Mouse (Mus musculus): ENCODE data around the gene Tfrc.

The Tfrc gene

DNA sequence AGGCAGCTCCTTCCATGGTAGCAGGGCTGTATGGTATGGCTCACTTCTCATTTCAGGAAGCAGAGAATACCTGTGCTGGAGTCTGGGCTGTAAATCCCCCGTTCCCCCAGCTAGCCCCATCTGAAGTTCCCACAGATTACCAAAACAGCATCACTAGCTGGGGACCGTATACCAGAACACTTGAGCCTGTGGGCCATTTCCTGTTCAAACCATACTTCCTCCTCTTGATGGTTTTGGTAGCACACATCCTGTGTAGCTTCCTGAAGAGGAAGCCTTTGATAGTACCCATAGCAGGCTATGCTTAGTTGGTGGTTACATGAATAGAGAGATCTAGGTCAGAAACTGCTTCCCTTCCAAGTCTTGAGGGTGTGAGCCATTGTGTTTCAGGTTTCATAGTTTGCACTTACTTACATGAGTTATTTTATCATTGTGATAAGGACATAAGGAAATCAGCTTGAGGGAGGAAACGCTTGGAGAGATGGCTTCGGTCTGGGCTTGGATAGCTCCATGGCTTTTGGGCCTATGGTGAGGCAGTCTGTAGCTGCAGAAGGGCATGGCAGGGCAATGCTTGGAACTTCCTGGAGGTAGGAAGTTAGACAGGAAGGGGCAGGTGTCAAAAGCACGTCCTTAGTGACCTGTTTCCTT is 42.4 kb downstream of the Tfrc start:
- no peak for DNase-seq

DNA sequence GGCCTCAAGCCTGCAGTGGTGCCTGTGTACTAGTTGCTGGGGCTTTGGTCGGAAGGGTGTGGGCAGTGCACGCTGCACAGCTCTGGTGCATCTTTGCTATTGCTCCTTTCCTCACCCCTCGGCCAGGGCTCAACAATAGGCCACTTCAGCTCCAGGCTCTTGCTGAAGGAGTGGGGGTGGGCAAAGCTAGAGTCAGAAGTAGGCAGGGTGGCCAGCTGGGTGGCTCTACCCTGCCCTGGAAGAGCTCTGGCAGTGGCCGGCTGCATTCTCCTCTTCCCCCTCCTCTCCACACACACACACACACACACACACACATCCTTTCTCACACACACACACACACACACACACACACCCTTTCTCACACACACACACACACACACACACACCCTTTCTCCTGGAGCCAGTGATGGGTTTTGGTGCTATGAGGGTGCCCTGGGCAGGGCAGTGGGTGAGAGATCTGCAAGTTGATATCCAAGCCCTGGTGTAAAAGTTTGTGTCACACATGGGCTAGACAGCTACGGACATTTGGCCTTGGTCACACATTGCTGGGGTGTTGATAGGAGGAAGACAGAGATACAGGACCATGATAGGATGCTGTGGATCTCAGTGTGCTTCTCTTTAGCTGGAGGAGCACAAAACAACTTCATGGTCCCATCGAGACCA is 45.5 kb downstream of the Tfrc start:
- DNase-seq: no peak

DNA sequence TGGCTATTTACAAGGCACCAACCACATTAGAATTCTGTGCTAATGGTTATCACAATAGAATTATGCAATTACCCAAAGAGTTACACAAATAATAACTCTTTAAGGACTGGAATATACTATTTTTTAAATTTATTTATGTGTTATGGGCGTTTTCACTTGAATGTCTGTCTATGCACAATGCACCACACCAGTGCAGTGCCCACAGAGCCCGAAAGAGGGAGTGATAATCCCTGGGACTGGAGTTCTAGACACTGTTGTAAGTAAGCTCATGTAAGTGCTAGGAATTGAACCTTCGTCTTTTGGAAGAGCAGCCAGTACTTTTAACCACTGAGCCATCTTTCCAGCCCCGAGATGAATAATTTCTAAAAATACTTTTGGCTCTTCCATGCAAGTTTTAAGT is 46.8 kb downstream of the Tfrc start:
- DNase-seq: no peak

DNA sequence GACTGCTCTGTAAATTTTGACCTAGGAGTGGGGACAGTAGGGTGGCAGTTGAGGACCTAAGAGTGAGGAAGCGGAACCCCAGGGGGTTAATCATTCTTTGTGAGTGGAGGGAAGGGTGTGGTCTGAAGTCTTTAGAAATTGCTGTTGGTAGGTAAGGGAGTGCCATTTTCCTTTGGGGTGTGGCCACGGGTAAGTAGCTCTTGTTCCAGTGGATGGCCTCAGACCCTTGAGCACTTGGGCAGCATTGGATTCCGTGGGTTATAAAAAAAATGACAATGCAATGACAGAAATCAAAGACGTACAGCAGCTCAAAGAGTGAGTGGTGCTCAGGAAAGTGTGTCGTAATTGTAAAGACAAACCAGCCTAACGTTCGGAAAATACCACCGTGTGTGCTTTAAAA is 47.6 kb downstream of the Tfrc start:
- no peak for DNase-seq

DNA sequence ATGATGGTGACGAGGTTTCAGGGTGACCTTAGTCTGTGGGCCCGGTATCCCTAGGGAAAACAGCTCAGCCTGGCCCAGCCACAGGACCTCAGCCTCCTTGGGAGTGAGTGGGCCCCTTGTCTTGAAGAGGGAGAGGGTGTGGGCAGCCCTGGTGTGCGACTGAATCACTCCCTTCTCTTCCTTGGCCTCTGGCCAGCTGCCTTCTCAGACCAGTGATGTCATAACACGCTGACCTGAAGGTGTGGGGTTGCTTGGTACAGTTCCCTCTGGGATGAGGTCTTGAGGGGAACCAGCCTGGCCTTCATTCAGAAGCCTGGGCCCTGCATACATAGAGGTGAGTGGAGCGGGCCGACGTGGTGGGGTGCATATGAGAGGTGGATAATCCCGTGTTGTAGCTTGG is 48.1 kb downstream of the Tfrc start:
- no peak for DNase-seq

DNA sequence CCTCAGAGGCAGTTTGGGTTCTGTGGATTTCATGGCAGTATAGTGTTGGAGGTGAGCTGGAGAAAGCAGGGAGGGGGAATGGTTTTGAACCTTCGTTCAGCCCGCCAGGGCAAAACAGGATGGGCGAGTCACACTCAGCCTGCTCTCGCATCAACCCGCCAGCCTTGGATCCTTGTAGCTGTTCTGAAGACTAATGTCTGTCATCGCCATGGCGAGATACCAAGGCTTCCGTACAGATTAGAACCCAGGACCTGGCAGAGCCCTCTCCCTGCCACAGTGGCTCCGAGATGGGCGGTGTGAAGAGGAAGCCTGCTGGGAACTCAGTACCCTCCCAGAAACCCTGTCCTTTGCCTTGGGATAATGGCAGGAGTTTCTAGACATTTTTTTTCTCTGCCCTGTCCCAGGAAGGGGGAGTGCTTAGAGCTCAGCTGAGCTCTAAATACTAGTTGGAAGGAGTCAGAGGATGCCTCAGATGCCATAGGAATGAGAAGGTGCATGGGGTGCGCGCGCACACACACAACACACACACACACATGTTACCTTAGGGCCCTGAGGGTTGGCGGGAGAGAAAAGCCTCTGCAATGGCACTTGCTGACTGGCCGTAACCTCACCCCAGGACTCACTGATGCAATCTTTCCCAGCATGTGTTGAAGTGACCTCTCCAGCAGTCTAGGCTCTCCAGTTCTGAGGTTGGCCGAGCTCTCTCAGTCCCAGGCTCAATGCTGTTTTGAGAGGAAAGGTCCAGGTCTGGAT is 49.0 kb downstream of the Tfrc start:
- no peak for DNase-seq

DNA sequence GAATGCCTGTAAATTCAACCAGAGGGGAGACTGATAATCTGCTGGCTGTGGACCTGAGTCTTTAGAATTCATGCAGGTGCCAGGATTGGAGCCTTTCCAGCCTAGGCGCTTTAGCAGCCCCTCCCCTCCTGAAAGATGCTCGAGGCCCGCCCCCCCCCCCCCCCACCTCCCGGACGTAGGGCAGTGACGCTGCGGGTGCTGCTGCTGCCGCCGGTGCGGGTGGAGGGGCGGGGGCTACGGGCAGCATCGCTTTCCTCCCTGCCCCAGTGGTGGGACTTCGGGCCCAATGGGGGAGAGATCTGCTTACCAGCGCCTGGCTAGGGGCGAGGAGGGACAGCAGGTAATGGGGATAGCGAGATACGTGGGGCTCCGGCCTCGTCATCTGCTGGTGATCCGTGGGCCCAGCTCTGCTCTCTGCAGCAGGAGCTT is 50.0 kb downstream of the Tfrc start:
- peak; percentile 69 for DNase-seq

DNA sequence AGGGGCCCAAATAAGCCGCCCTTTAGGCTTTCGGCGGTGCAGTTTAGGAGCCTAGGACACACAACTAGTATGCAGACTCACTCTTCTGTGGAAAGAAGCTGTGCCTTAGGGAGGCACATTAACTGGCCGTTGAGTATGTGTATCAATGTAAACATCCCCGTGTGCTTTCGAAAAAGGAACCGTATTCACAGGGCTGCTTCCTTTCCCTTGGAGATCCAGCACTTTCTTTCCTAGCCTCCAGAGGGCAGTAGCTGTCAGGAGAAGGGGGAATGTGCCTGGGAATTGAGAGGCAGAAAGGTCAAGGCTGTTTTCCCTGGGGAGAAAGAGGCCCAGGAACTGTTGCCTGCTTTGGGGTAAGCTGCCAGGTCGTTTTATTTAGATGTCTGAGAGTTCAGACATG is 50.7 kb downstream of the Tfrc start:
- peak; percentile 74 for DNase-seq

DNA sequence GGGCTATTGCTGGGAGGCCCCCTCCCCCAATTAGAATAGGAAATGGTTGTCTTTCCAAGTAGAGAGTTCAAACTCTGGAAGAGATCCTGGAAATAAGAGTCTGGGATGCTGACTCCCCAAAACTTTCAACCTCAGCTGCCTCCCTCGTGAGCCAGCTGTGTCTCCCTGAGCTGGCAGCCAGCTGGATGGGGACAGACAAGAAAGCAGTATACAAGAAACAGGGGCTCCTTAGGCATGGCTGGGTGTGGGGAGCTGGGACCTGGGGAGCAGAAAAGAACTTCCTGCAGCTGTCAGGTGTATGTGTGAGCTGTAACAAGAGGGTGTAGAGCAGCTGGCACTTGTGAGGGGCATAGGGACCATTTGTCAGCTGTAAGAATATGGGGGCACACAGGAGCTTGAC is 51.4 kb downstream of the Tfrc start:
- DNase-seq: no peak

DNA sequence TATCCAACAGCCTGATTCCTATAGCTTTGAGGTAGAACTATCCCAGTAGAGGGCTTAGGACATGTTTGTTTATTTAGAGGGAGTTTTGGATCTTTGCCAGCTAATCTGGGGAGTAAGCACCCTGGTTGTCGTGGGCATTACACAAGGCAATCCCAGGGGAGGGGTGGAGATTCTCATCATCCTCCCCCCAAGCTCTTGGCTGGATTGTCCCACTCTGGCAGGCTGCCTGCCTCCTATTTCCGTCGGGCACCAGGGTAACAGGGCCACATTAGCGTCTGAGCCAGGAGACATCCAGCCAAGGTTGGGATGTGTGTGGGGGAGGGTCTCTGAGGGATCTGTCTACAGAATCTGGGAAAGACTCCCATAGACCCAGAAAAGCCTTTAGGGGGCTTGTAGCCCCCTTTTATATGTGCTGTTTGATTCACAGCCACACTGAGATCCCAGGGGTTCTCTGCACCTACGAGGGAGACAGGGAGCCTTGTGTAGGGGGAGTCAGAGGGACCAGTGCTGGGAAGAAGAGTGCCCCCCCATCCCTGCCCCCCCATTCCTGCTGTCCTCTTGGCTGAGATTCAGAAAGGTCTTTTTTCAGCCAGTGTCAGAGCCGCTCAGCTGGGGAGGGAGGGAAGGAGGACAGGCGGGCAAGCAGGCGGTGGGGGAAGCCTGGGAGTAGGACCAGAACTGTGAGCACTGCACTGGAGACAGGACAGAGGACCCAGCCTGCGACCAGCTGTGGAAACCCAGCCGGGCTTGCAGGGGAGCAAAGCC is 52.0 kb downstream of the Tfrc start:
- peak; percentile 82 for DNase-seq

DNA sequence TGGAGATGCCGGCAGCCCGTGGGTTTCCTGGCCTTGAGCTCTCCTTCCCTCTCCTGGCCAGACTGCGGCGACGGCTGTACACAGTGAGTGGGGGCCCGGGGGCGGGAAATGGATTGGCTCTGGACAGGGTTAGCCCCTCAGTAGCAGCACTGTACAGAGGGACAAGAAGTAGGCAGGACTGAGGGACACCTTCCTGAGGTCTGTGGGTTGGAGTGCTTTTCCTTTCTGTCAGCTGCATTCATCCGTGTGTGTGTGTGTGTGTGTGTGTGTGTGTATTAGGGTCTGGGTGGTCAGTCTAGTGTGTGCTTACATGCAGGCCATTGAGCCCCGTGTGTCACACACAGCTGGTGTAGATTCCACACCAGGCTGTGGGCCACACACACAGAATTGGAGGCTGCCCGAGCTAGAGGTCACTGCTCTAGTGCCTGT is 52.8 kb downstream of the Tfrc start:
- DNase-seq: no peak

DNA sequence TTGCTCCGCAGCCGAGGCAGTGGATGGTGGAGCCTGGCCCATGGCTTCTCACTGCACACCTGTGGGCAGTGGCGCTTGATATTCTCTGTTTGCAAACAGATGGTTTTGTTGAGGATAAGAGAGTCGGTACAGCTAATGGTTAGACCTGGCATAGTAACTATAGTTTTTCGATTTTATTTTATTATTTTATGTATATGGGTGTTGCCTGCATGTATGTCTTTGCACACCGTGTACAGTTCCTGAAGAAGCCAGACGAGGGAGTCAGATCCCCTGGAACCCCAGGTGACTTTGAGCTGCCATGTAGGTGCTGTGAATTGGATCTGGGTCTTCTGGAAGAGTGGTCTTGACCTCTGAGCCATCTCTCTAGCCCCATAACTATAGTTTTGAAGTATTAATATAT is 53.7 kb downstream of the Tfrc start:
- no peak for DNase-seq

DNA sequence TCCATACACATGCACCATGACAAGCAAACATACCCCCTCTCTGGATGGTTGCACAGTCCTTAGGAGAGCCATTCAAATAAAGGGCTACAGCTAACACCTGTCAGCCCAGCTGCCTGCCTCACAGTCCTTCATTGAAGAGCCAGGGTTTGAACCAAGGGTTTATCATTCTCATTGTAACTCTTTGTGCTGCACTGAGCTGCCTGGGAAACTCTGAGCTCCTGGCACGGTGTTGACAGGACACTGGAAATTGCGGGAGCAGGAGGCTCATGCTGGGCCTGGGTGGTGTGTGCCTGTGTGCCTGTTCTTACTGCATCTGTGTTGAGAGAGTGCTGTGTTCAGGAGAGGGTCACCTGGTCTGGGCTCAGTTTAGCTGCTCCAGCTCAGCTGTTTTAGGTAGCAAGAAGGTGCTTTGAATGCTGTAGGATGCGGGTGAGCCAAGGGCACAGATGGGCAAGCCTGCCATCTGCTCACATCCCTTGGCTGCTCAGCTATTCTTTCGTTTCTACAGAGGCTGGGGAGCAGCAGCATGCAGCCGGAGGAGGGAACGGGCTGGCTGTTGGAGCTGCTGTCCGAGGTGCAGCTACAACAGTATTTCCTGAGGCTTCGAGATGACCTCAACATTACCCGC is 54.6 kb downstream of the Tfrc start:
- DNase-seq: no peak

DNA sequence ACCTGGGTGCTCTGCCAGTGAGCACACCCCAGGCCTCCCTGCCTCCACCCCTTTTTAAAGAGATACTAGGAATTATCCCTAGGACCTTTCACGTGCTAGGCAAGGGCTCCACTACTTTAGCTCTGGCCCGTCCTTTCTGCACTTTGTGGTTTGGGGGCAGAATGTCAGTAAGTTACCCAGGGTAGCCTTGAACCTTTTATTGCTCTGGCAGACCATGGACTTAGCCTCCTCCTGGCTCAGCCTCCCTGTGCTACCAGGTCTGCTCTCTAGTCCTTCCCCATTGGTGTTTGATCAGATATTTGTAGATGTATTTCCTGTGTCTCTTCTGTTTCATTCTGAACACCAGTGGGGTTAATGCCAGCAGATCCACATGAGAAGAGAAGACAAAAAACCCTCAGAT is 55.5 kb downstream of the Tfrc start:
- no peak for DNase-seq

DNA sequence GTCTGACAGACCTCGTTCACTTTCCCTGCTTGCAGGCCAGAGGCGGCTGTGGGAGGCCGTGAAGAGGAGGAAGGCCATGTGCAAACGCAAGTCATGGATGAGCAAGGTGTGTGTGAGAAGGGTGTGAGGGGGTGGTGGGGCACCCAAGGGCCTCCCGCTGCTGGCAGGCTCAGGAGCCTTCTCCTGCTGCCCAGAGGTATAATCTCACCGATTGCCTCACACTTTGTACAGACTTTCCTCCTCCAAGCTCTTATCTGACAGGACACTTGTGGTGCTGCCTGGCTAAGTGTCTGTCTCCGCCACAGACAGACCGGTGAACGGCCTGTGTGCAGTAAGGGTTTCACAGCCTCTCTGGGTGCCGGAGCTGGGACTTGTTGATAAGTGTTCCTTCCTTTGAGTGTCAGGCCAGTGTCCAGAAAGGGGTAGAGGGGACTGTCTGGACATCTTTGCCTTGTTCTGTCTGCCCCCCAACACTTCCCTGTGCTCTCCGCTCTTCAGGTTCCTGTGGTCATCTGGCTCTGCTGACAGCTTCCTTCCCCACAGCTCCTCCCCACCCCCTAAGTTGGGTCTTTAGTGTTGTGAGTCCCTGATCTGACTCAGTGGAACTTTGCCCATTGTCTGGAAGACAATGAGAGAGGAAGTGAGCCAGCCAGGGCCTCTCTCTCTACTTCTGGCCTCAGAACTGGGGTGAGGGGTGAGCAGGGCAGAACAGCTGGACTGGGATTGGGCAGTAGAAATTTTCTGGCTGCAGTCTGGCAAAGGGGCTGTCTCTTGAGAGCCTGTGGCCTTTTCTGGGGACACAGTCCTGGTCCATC is 57.3 kb downstream of the Tfrc start:
- no peak for DNase-seq

DNA sequence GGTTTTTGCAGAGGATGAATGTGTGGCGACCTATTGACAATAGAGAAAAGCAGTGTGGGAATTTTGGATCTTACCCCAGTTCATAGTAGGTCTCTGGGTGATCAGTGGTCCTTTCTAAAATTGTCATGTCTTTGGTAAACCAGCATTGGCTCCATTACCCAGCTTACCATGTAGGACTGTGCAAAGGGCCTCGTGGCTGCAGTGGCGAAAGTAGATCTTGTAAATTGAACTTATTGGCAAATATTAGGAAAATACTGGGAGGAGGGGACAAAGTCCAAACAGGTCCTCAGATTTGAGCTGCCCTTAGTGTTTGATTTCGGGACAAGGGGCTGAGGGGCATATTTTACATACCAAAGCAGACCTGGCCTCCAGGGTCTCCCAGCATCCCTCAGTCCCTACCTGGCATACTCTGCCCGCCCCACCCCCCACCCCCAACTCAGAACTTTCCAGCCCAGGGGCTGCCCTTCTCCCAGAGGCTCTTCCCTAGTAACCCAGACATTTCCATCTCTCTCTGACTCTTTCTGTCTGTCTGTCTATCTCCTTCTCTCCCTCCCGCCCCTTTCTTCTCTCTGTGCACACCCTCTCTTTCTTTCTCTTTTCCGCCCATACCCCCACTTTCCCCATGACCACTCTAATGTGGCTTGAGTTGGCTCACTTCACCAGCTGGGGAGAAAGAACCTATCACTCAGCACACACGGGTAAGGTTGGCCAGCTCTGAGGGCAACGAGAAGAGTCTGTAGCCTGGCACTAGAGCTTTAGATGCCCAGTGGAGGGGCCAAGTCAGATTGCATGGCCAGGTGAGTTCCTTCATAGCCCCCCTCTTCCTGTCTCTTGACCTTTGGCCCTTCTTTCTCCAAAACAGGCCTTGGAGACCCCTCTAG is 58.2 kb downstream of the Tfrc start:
- DNase-seq: no peak

DNA sequence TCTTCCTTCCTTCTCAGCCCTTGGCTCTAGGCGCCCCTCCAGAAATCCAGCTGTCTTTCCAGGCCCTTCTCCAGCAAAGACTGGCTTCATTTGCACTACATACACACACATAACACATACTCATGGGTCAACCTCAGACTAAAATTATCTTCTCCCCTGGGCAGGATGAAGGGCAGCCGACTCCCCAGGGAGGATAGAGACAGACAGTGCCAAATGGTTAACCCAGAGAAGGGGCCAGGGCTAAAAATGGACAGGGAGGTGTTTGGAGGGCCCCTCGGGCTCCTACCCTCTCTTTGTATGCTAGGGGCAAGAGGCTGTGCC is 58.8 kb downstream of the Tfrc start:
- DNase-seq: no peak

DNA sequence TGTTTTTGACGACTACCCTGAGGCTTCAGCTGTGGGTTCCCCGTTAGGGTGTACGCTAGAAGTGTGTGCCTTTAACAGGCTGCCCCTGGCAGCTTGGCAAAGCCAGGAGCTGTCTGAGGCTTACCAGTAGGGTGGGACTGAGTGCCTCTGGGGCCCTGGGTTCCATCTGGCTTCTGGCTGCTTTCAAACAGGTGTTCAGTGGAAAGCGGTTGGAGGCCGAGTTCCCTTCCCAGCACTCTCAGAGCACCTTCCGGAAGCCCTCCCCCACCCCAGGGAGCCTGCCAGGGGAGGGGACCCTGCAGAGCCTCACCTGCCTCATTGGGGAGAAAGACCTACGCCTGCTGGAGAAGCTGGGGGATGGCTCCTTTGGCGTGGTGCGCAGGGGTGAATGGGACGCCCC is 59.3 kb downstream of the Tfrc start:
- DNase-seq: no peak

DNA sequence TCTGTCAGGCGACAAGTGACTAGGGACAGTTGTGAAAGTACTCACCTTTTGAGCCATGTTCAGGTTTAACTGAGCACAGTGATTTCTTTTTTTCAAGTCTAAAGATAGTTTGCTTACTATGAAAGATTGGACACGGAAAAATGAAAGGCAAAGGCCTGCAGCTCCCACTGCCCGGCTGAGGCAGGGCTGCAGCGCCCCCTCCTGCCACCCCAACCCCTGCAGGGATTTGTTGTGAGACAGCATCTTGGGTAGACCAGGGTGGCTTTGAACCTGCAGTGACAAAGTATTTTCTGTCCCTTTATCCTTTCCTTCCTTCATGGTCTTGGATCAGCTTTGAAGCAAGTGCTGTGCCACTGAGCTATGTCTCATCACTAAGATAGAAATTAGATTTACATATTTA is 59.8 kb downstream of the Tfrc start:
- no peak for DNase-seq

DNA sequence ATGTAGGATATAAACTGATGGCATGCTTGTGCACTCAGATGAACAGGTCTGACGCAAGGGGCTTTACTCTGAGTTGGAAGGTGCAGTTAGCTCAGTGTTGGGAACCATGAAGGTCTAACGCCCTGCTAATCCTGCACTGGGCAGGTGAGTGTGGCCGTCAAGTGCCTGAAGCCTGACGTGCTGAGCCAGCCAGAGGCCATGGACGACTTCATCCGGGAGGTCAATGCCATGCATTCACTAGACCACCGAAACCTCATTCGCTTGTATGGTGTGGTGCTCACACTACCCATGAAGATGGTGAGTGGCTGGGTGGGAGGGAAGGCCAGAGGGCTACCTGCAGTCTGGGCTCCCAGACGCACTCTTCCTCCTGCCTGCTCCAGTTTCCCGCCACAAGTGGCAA is 60.5 kb downstream of the Tfrc start:
- no peak for DNase-seq
